8 mouse cellular contexts compared by ENCODE assay signal in the genomic region with DNA sequence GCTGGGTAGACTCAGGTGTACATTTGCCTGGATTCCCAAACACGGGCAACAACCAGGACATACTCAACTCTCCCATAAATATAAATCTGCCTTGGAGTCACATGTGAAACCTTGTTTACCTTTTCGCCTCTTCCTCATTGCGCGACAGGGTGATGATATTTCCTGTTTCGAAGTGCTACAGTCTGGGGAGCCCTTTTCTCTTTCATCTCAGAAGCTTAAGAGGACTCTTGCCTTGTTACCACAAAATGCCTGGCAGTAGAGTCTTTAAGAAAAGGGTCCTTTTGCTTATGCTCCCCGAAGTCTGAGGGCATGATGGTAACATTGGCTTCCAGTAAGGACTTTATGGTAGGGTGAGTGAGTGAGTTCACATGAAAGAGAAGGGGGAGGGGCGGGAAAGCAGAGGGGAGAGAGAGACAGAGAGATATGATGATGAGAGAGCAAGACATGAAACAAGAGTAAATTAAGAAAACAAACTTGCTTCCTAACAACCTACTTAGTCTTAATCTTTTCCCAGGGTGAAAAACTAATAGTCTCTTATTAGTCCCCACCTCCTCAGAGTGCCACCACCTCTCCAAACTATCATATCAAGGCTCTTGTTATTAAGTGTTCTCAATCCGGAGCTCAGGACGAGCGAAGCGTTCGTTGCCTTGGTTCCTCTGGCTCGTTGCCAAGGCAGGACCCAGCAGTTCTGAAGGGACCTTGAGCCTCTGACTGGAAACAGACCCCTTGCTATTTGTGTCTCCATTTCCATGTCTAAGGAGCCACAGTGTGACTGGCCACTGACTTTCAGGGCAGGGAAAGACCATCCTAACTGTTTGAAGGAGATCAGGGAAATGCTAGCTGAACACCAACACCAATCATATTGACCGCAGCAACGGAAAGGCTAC.
DNase-seq lines count a peak whose midpoint lies in the region; ATAC-seq and TF ChIP-seq lines count a peak whose summit lies in the region.

No protein-coding gene starts in this region.

- DNase-seq in midbrain, postnatal 0 days (ENCODE audit: low spot score): peak; percentile 64
- no peak for DNase-seq in midbrain, embryonic 10.5 days (ENCODE audit: low spot score)
- peak; percentile 43 for DNase-seq in adrenal gland, adult 8-10 months
- DNase-seq in thymus, postnatal 10 days (ENCODE audit: low spot score in 2 of 2): peak; percentile 16 to 39
- no peak for DNase-seq in gastrocnemius, adult 2 months

- no peaks in the 10 kb centered on the region for H3K9me3 ChIP-seq in midbrain, postnatal 0 days (ENCODE audit: low read length)
- no peaks in the 10 kb centered on the region; the same call in 1 of the 2 replicates for H3K9me3 ChIP-seq in midbrain, embryonic 10.5 days (replicated peaks)

- no peak overlapping the region for H3K27ac ChIP-seq in midbrain, postnatal 0 days (ENCODE audit: low read depth, low read length)
- H3K27ac ChIP-seq in midbrain, embryonic 10.5 days (replicated peaks): no peak overlapping the region
- H3K27ac ChIP-seq in gastrocnemius, adult 2 months: no peak overlapping the region

- H3K27me3 ChIP-seq in midbrain, postnatal 0 days (ENCODE audit: insufficient read depth, low read length): no peaks in the 10 kb centered on the region
- no peaks in the 10 kb centered on the region for H3K27me3 ChIP-seq in midbrain, embryonic 10.5 days (ENCODE audit: low read depth, poor library complexity, severe bottlenecking)

- no peak overlapping the region for H3K4me2 ChIP-seq in midbrain, postnatal 0 days (ENCODE audit: low read depth, low read length, poor library complexity, severe bottlenecking)

- intact Hi-C loops in gastrocnemius, adult 2 months (cut with DNase I): loop anchor here (5.0 kb wide), 2 partner anchors 36 to 89 kb away; a partner anchor contains a TSS

- no peaks in the 10 kb centered on the region for H3K36me3 ChIP-seq in midbrain, postnatal 0 days (ENCODE audit: insufficient read depth, low read length)
- H3K36me3 ChIP-seq in midbrain, embryonic 10.5 days: no peaks in the 10 kb centered on the region

- no peak overlapping the region for H3K9ac ChIP-seq in midbrain, postnatal 0 days (replicated peaks; ENCODE audit: low read length, poor library complexity, severe bottlenecking)

- 72% methylated on average over 15 of the region's 15 CpGs for WGBS in midbrain, postnatal 0 days
- 90% methylated on average over 15 of the region's 15 CpGs for WGBS in midbrain, embryonic 10.5 days

- no peaks in the 10 kb centered on the region for H3K4me1 ChIP-seq in midbrain, postnatal 0 days (ENCODE audit: insufficient read depth, low read length)
- no peaks in the 10 kb centered on the region for H3K4me1 ChIP-seq in midbrain, embryonic 10.5 days

- no peak for TF ChIP-seq CTCF in midbrain, postnatal 0 days (IDR thresholded peaks at IDR 0.05)
- TF ChIP-seq CTCF in gastrocnemius, adult 2 months (IDR thresholded peaks at IDR 0.05): no peak

- no peak for ATAC-seq in midbrain, postnatal 0 days (ENCODE audit: low FRiP score)
- peak; percentile 90 for ATAC-seq in inflammation-experienced regulatory T-cells, adult 6 months
- no peak for ATAC-seq in erythroid progenitor cell, adult 5-6 weeks (replicated peaks; ENCODE audit: low FRiP score, poor library complexity, severe bottlenecking)
- no peak for ATAC-seq in erythroblast, adult 5-6 weeks (replicated peaks; ENCODE audit: low FRiP score, poor library complexity, severe bottlenecking)

- H3K4me3 ChIP-seq in midbrain, postnatal 0 days (ENCODE audit: low read depth, low read length): no peak overlapping the region
- H3K4me3 ChIP-seq in midbrain, embryonic 10.5 days: no peak overlapping the region
- no peak overlapping the region for H3K4me3 ChIP-seq in gastrocnemius, adult 2 months

Comparison
In these comparisons a context has a peak if more than half of its experiments do, and no peak if none do; other contexts are left out.
1. DNase-seq: peak in midbrain, postnatal 0 days (single experiment), adrenal gland, adult 8-10 months (single experiment) and thymus, postnatal 10 days (2 of 2); none in midbrain, embryonic 10.5 days (single experiment) and gastrocnemius, adult 2 months (single experiment).